Mouse (Mus musculus): ENCODE data around the gene Pakap.

GRCm38 (mm10) chr4:57930559-57931170, 362.7 kb downstream of the Pakap start:
- TF ChIP-seq CTCF (IDR thresholded peaks at IDR 0.05; ENCODE audit: borderline replicate concordance, control insufficient read depth, extremely low read depth, insufficient read depth, low read length, poor library complexity), result no peak
- no peak for TF ChIP-seq POLR2A (IDR thresholded peaks at IDR 0.05; ENCODE audit: control insufficient read depth, extremely low read depth, insufficient read depth, low read length, poor library complexity)

Data from thymus, adult 2 months (tissue).